Mouse (Mus musculus): Measurements from ENCODE around the gene Rnf167.

The Rnf167 gene

DNA sequence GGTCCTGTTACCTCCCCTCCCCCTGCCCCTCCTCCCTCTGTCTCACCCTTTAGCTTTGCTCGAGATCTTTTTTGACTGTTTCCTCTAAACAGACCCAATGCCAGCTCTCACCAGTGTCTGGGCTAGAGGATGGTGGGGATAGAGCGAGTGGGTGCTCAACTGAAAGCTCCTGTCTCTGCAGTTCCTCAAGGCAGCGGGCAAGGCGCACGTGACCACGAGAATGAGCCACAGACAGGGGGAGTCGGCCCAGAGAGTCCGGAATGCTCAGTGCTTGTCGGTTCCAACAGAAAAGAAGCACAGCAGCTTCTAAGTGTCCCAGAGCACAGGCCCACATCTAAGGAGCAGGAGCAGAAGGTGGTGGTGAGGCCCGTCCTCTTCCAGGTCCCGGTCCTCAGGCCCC, 27.5 kb downstream of the Rnf167 start:
- no peak for DNase-seq (ENCODE audit: low read depth, low spot score)

DNA sequence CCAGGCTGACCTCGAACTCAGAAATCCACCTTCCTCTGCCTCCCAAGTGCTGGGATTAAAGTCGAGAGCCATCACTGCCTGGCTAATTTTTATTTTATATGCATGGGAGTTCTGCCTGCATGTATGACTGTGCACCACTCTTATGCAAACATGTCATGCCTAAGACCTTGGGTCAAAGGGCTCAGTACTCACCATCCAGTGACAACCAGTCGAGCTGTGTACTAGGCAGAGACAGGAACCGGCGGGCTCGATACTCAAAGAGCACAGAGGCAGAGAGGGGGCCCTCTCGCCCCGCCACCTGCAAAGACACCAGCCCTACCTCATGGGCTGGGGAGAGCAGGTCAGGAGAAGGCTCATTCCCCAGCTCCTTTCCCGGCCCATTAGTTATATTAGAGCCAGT, 31.1 kb downstream of the Rnf167 start:
- DNase-seq (ENCODE audit: low read depth, low spot score): no peak

DNA sequence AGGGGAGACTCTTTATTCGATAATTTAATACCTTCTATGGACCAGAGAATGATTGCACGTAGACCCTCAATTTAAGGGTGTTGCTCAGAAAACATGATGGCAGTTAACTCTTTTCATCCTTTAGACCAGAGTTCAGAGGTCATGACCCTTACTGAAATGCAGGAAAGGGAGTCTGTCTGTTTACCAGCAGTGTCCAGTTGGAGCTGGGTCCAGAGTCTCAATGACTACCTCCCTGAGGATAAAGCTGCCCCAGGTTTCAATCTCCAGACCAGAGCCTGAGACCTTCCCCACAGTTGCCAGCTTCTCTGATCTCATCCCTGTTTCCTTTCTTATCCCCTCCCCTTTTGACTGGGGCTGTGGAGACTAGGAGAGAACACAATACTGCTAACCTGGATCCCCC, 31.5 kb downstream of the Rnf167 start:
- DNase-seq (ENCODE audit: low read depth, low spot score): no peak

DNA sequence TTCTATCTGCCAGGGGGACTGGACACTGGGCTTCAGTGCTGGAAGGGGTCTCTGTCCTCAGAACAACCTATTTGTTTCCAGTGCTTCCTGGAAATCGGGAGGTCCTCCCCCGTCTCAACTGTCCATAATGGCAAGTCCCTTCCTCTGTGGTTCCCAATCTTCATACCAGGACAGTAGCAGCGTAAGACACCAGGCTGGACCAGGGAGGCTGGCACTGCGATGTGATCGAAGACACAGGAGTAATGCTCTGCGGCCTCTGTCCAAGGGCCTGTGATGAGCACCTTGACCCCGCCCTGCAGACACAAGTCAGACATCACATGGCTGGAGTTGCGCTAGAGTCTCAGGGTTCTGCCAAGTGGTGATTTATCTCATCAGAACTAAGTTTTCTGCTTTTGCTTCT, 32.3 kb downstream of the Rnf167 start:
- no peak for DNase-seq (ENCODE audit: low read depth, low spot score)

DNA sequence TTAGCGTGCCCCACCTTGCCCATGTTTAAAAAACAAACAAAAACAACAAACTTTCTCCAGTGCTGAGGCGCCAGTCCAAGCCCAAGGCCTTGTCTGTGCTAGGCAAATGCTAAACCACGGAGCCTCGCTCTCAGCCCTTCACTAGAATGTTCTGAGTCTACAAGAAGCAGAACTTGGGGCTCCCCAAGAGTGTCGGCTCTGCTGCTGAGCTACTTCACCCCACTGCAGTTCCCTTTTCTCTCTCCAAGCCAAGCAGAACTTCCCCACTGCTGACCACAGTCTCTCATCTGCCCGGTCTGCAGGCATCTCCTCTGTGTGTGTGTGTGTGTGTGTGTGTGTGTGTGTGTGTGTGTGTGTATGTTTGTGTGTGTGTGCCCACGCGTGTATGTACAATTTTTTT, 32.9 kb downstream of the Rnf167 start:
- no peak for DNase-seq (ENCODE audit: low read depth, low spot score)

DNA sequence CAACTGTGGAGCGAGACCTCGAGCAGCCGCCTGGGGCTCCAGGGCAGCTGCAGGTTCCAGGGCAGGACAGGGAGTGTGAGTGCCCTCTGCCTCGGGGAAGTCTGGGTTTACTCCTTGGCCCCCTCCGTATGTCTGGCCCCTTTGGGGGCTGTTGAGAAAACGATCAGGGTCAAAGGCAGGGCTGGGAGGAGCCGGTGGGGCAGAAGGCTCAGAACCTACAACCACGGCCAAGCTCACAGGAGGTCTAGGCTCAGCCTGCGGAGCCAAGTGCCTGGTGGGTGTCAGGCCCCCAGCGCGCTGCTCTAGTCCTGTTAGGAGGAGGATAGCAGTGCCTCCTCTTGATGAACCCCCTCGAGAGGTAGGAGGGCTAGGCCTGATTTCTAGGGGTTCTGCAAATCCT, 34.1 kb downstream of the Rnf167 start:
- DNase-seq (ENCODE audit: low read depth, low spot score): no peak

DNA sequence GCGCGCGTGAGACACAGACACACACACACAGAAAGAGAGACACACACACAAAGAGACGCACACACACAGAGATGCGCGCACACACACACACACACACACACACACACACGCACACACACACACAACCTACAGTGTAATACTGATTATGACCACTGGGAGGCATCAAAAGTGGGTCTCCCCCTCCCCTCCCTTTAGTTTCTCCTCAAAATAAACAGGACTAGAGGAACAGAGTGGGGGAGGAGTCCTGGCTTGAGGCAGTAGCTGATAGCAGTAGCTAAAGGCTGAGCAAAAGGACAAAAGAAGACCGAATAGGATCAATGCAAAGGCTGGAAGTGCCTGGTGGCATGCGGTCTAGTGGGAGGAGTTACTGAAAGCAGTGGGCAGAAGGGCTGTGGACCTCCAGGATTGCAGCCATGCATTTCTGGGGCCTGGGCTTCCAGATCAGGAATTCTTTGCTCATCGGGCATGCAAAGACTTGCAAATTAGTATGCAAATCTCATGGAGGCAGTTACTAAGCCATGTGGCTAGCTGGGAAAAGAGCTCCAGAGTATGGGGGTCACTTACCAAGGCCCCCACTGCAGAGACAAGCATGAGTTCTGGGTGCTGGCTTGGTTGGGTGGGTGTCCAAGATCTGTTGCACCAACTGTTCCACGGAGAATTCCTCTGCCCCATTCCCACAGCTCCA, 35.0 kb downstream of the Rnf167 start:
- DNase-seq (ENCODE audit: low read depth, low spot score): no peak

DNA sequence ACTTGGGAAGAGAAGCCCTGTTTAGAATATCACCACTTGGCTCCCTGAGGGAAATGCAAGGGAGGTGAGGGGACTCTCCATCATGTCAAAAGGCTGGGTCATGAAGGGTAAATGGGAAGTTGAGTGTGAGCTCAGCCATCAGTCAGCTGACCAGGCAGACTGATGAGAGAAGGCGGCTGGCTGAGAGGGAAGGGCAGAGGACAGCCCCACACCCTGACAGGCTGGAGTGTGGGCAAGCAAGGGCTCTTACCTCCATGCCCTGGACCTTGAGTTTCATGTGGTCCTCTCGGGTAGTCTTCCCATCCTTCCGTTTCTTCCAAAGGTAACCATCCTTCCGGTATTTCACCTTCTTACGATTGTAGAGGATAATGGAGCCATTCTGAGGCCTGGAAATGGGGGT, 36.6 kb downstream of the Rnf167 start:
- DNase-seq (ENCODE audit: low read depth, low spot score): no peak

DNA sequence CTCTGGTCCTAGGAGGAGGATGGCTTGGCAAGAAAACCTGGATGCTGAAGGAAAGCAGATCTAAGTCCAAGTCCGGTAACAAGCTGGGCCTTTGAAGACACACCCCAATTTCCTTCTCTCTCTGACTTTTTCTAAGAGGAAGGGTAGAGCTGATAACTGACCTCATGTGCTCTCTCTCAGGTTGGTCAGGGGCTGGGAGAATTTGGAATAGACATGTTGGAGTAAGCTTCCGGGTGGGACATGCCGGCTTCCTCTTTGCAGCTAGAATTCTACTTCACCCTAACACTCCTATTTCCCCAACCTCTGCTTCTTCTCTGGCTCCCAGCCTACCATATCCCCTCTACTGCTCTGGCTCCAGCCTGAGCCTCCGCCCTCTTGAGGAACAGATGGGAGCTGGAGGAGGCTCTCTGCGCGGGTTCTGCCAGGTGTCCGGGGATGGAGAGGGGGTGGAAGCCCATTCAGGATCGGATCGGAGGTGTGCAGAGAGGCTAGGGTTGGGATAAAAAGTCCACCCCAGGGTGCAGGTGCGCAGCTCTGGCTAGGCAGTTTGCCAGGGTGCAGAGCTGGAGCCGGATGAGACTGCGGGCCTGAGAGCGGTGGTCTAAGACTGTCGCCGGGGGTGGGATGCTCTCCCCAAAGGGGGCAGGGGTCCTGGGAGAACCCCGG, 40.0 kb downstream of the Rnf167 start:
- no peak for DNase-seq (ENCODE audit: low read depth, low spot score)

DNA sequence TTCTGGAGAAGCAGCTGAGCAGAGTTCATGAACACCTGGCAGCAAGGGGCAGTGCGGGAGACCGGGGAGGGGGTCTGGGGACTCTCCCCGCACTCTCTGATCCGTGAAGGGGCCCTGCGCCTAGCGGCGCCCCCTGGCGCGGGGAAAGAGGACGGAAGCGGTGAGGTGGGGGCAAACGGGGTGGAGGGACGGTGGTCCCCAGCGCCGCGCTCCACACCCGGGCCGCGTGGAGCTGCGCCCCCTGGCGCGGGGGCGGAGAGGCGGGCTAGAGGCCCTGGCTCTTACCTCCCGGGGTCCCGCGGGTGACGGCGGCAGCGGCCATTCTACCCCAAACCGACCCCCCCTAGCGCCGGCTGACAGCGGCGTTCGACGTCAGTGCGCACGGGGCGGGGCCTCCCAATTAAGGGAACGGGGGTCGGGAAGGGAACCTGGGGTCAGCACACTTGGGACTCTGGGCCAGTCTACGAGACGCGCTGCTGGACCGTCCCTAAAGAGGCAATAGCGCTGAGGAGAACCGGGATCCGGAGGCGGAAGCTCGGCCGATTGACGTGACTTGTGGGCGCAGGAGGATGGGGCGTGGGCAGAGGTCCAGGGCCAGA, 40.7 kb downstream of the Rnf167 start, which contains the start of gene Camta2:
Gene Camta2, minus strand, starts transcription at position 505 of the 599 bp plus-strand sequence.
- DNase-seq (ENCODE audit: low read depth, low spot score): peak; percentile 86

DNA sequence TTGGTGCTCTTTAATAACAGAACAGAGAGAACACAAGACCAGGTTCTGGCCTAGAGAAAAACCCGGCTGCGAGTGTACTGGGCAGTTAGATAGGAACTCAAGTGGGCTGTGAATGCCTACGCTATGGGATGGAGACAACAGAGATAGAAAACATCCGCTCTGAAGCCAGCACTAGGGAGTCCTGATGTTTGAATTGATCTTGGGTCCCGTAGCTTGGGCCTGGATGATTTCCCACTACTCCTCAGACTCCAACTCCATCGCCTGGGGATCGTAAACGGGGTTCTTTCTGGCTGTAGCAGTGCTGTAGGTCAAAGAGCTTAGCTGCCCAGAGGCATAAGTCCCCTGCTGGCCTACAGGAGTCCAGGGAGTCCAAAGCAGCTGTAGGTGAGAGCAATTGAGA, 41.3 kb downstream of the Rnf167 start:
- no peak for DNase-seq (ENCODE audit: low read depth, low spot score)

DNA sequence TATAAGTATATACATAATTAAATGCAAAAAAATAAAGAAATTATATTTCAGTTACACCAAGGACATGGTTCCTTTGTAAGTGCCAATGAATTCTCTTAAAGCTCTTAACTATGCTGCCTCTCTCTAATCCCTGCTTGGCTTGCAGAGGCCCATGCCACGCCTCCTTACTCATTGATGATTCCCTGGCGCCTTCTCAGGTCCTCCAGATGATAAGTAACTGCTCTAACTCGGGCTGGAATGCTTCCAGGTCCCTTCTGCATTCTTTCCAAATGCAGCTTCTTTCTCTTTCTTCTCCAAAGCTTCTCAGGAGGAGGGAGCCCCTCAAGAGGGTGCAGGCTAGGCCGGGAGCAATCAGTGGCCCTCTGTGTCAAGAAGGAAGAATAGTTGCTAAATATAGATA, 42.5 kb downstream of the Rnf167 start:
- no peak for DNase-seq (ENCODE audit: low read depth, low spot score)

DNA sequence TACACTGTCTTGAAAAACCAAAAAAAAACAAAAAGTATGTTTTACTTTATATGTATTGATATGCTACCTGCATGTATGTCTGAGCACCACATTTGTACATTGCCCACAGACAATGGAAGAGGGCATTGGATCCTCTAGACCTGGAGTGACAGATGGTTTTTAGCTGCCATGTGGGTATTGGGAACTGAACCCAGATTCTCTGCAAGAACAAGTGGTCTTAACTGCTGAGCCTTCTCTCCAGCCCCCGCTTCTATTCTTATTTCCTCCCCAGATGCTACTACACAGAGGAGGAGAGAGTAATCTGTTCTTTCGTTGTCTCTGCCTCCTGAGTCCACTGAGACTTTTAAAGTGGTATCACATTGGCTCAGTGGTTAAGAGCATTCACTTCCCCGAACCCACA, 46.5 kb downstream of the Rnf167 start:
- DNase-seq (ENCODE audit: low read depth, low spot score): no peak

DNA sequence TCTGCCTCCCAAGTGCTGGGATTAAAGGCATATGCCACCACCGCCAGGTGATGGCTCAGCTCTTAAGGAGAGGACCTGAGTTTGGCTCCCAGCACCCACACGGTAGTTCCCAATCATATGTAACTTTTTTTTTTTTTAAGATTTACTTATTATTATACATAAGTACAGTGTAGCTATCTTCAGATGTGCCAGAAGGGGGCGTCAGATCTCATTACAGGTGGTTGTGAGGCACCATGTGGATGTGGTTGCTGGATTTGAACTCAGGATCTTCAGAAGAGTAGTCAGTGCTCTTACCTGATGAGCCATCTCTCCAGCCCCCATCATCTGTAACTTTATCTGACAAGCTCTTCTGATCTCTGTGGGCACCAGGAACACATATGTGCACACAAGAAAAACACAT, 50.3 kb downstream of the Rnf167 start:
- no peak for DNase-seq (ENCODE audit: low read depth, low spot score)

DNA sequence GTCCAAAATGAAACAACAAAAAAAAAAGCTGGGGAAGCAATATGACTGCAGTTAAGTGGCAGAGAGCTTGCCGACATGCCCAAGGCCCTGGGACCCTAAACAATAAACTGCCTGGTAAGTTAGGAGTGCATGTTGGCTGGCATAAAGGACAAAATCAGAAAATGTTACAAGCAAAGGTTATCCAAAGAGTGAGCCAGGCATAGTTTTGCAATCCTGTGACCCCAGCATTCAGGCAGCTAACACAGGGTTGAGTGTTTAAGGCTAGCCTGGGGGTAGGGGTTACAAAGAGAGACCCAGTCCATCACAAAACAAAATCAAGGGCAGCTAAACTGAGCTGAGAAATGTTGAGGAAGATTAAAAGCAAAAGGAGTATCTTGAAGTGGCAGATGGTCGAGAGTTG, 52.0 kb downstream of the Rnf167 start:
- no peak for DNase-seq (ENCODE audit: low read depth, low spot score)

DNA sequence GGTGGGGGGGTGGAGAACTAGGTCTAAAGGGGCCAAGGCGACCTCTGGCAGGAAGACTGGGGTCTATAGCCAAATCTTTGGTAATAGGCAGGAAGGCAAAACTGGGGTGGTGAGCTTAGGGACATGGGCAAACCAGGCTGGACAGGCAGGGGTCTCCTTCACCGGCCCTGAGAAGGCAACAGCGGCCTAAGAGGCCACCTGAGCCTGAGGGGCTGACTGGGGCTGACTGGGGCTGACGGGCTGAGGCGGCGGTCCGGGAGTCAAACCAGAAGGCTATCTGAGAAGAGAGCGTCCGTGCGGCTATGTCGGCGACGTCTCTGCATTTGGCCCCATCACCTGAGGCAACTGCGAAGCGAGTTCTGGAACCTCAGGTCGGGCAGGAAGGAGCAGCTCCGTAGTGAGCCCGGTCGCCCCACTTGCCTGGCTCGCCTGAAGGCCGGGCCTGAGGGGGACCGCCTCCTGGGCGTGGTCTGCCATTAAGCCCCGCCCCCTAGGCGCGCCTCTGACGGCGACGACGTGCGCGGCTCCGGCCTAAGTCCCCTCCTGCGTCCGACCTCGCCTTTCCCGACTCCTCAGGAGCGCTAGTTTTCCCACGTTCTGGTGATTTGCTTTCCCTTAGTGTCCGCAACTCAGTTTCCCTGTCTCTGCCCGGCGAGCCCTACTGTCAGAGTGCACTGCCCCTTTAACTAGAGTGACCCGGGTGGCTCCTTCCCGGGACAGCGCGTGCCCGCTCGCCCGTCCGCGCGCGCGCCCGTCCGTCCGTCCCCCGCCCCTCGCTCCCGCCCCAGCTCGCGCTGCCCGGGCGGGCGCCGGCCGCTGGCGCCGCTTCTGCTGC, 52.9 kb downstream of the Rnf167 start, which contains the start of the genes Inca1 and Kif1c:
Gene Inca1, minus strand, starts transcription at position 434 of the 835 bp plus-strand sequence.
Gene Kif1c, plus strand, starts transcription at position 827 of the 835 bp plus-strand sequence.
- peak; percentile 94 for DNase-seq (ENCODE audit: low read depth, low spot score)

DNA sequence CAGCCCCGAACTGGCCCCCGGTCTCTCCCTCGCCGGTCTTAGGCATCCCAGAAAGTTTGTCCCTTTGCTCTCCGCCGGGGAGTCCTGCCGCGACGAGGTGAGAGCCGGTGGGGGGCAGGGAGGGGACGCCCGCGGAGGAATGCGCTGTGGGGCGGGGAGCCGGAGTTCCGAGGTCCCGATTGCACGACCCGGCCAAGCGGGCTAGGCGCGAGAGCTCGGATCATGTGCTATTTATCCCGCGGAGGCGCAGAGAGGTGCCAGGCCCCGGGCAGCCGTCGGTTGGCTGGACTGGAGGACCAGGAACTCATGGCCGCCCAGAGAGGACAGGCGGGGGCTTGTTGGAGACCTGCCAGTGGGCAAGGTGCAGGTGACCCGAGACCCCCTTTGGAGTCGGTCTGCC, 53.6 kb downstream of the Rnf167 start:
- DNase-seq (ENCODE audit: low read depth, low spot score): peak; percentile 92

Data from skeletal muscle tissue, adult 2 months (tissue).